Mouse (Mus musculus) liver, adult 2 months (tissue): ENCODE data around the gene Zfp37. TPM values are rescaled to one million over a fixed set of nuclear protein-coding genes. Genes with fewer than 3 reads are reported as not detected.
A peak's percentile ranks its signal among the peaks of the same experiment; 100 is the strongest.

ENCODE experiments used
- DNase-seq: peaks from one replicate; pipeline ENCODE4 v3.0.0-alpha.2; 2011; ENCODE audit warnings: low read depth, low spot score; ENCODE audit errors: extremely low read depth
- H3K27ac ChIP-seq: fragments of 200-500 bp; replicated peaks from 2 replicates; pipeline ENCODE4 v1.5.1; 2012; ENCODE audit warnings: low read depth, mild to moderate bottlenecking, control low read depth, inconsistent platforms, low read length; ENCODE audit not compliant: insufficient read depth
- H3K27me3 ChIP-seq: fragments of 200-500 bp; 2 replicates; pipeline ENCODE4 v1.6.1; 2012; ENCODE audit warnings: mild to moderate bottlenecking, moderate library complexity, low read length, inconsistent platforms; ENCODE audit not compliant: control insufficient read depth, insufficient read depth
- H3K36me3 ChIP-seq: fragments of 200-500 bp; 2 replicates; pipeline ENCODE4 v1.6.1; 2012; ENCODE audit warnings: low read length, inconsistent platforms; ENCODE audit not compliant: control insufficient read depth, insufficient read depth
- H3K4me1 ChIP-seq: fragments of 200-500 bp; 2 replicates; pipeline ENCODE4 v1.6.1; 2011; ENCODE audit warnings: low read length; ENCODE audit not compliant: control insufficient read depth, insufficient read depth
- H3K4me3 ChIP-seq: fragments of 200-500 bp; 2 replicates; pipeline ENCODE4 v1.5.1; 2011; ENCODE audit warnings: low read depth, mild to moderate bottlenecking, control low read depth, low read length, moderate library complexity; ENCODE audit not compliant: insufficient read depth
- H3K79me2 ChIP-seq: fragments of 200-500 bp; 2 replicates; pipeline ENCODE4 v1.6.1; 2012; ENCODE audit warnings: inconsistent platforms, mild to moderate bottlenecking, low read length, moderate library complexity; ENCODE audit not compliant: control insufficient read depth, insufficient read depth
- H3K9ac ChIP-seq: fragments of 200-500 bp; 2 replicates; pipeline ENCODE4 v1.6.1; 2012; ENCODE audit warnings: low read depth, mild to moderate bottlenecking, control low read depth, inconsistent platforms, low read length
- CTCF ChIP-seq: fragments of 200-500 bp; IDR thresholded peaks from 2 replicates; pipeline ENCODE4 v1.5.1; 2011; ENCODE audit warnings: low read depth, low read length, control low read depth
- POLR2A ChIP-seq: fragments of 200-500 bp; IDR thresholded peaks from 2 replicates; pipeline ENCODE4 v1.6.1; 2011; ENCODE audit warnings: low read length, control low read depth; ENCODE audit not compliant: insufficient read depth; ENCODE audit errors: extremely low read depth
- WGBS: fragments of 180-500 bp; shearing (Covaris S2); methylation state at CpG from one replicate; pipeline ENCODE4 v1.1.7; 2018; 5-methylcytosine and 5-hydroxymethylcytosine counted together
- polyA plus RNA-seq: library from polyadenylated mRNA; depleted of rRNA; stranded (reverse); fragments of >200 nt; gene quantifications from 2 replicates; pipeline ENCODE4 v1.2.3, GENCODE M21; 2012; rRNA removed
- total RNA-seq: library from RNA; depleted of rRNA; stranded (reverse); fragments of >200 nt; gene quantifications from 2 replicates; pipeline ENCODE4 v1.2.3, GENCODE M21; 2014; rRNA removed

The Zfp37 gene
- total RNA-seq (0.27 and 0.37 TPM in 2 replicates), polyA plus RNA-seq (0.05 and 0.06 TPM in 2 replicates)

DNA sequence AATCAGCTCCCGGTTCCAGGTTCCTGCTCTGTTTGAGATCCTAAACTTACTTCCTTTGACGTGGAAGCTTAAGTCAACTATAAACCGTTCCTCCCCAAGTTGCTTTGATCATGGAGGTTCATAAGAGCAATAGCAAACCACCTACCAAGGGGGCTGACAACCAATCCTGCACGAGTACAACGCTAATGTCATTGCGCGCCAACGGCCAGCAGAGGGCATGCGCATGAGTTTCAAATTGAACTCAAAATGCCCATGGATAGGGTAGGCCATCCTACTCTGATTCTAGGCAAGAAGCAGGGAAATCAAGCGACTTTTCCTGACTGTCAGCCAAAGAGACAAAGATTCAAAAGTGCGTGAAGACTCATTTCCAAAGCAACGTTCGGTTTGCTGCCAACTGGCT, at the start of gene Zfp37:
Gene Zfp37 (minus strand): TSS at position 279 of the 400 bp plus-strand sequence.
- no peaks in the 10 kb centered on the region for H3K79me2 ChIP-seq

DNA sequence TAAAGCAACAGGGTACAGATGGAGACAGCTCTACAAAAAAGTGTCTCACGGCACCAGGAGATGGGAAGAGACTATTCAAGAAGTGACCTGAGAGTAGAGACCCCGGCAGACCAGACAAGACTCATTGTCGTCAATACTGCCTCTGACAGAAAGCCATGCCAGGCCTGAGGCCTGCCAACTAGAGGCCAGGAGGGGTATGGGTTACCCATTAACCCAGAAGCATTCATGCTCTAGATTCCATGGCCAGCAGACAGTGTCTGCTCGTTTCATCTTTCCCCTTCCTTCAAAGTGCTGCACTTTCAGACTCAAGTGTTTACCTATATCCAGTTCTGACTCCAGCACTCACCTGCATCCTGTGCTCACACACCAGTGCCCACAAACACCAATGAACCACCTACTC, 47.2 kb upstream of the Zfp37 start:
- Histone ChIP-seq H3K9ac (no peak overlapping the region), H3K27ac (no peak overlapping the region), H3K27me3 (no peaks in the 10 kb centered on the region), H3K4me3 (no peak overlapping the region), H3K4me1 (peaks cover 5% of the 10 kb centered on the region), H3K79me2 (no peaks in the 10 kb centered on the region), H3K36me3 (no peaks in the 10 kb centered on the region)
- DNase-seq, result peak; percentile 74
- WGBS, result 32% methylated on average over 4 of the region's 4 CpGs
- TF ChIP-seq CTCF, result peak; percentile 34; the same call in 1 of the 2 replicates
- TF ChIP-seq POLR2A, result no peak

More for the DNA sequence above, at the start of gene Zfp37:
- no peak within 1 kb of the TSS for H3K27ac ChIP-seq
- 77% methylated on average over 13 of the region's 13 CpGs for WGBS
- H3K36me3 ChIP-seq, result no peaks in the 10 kb centered on the region
- TF ChIP-seq CTCF (peak; percentile 50), POLR2A (no peak)
- no peak within 1 kb of the TSS for H3K9ac ChIP-seq
- no peaks in the 10 kb centered on the region for H3K27me3 ChIP-seq
- H3K4me1 ChIP-seq, result no peaks in the 10 kb centered on the region
- no peak within 1 kb of the TSS for H3K4me3 ChIP-seq
- DNase-seq, result no peak

DNA sequence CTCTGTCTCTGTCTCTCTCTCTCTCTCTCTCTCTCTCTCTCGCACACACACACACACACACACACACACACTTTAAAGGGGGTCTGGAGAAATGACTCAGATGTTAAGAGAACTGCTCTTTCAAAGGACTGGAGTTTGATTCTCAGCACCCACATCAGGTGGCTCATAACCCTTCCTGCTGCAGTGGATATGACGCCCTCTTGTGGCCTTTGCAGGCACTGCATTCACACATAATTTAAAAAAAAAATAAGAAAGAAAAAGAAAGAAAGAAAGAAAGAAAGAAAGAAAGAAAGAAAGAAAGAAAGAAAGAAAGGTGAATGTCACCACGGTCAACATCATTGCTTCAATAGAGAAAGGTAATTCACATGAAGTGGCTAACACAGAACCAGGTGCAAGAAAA, 46.4 kb upstream of the Zfp37 start:
- TF ChIP-seq POLR2A (no peak), CTCF (no peak; the same call in 1 of the 2 replicates)

DNA sequence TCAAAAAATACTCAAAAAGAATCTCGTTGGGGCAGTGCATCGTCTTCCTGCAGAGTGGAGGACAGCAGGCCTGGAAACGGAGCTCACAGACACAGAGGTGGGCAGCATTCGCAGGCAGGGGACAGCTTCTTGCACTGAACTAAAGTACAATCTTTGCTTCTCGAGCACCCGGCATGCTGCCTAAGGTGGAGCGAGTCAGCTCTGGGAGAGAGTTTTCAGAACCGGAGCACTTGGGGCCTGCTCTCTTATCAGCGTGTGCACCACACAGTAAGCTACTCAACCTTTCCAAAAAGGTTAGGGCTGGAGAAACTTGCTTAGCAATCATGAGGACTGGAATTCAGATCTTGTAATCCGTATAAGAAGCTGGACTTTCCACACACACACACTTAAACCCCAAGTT, 45.8 kb upstream of the Zfp37 start:
- Histone ChIP-seq H3K4me1 (peaks cover 5% of the 10 kb centered on the region), H3K27ac (no peak overlapping the region), H3K9ac (no peak overlapping the region), H3K36me3 (no peaks in the 10 kb centered on the region), H3K79me2 (no peaks in the 10 kb centered on the region), H3K4me3 (no peak overlapping the region), H3K27me3 (no peaks in the 10 kb centered on the region)
- TF ChIP-seq CTCF, result no peak
- TF ChIP-seq POLR2A, result no peak
- DNase-seq, result no peak
- 94% methylated on average over 10 of the region's 10 CpGs for WGBS

More for the DNA sequence above, 46.4 kb upstream of the Zfp37 start:
- Histone ChIP-seq H3K4me1 (peaks cover 5% of the 10 kb centered on the region), H3K27ac (no peak overlapping the region), H3K27me3 (no peaks in the 10 kb centered on the region), H3K36me3 (no peaks in the 10 kb centered on the region), H3K9ac (no peak overlapping the region), H3K79me2 (no peaks in the 10 kb centered on the region), H3K4me3 (no peak overlapping the region)
- WGBS, result 82% methylated on average over 3 of the region's 3 CpGs
- no peak for DNase-seq

DNA sequence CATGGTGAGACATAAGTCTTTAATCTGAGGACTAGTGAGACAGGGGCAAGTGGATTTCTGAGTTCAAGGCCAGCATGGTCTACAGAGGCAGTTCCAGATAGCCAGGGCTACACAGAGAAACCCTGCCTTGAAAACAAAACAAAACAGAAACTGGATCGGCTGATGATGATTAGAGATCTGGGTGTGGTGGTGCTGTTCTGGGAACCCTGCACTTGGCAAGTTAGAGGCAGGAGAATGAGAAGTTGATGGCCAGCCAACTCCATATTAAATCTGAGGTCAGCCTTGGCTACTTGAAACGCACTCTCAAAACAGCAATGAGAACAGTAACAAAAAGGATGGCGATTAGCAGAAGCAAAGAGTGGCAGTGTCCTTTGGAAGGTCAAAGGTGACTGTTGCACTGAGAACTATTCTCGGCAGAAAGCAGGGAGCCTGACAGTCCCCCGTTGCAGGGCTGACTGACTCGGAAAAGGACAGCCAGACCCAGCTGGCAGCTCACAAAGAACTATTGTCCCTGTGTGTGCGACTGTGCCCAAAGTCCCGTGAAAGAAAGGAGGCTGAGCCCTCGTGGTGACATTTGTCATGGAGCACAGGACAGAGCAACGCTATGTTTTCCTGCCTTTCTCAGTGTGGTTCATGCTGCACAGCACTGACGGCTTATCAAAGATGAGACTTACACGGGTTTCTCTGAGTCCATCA, 44.1 kb upstream of the Zfp37 start:
- TF ChIP-seq POLR2A (no peak), CTCF (no peak)
- H3K27ac ChIP-seq, result peak overlapping the region; percentile 19; the same call in 1 of the 2 replicates
- H3K36me3 ChIP-seq, result no peaks in the 10 kb centered on the region
- H3K27me3 ChIP-seq, result no peaks in the 10 kb centered on the region
- H3K4me3 ChIP-seq, result no peak overlapping the region
- H3K4me1 ChIP-seq, result peaks cover 5% of the 10 kb centered on the region
- WGBS, result 17% methylated on average over 12 of the region's 12 CpGs
- peak overlapping the region; percentile 30; the same call in 1 of the 2 replicates for H3K9ac ChIP-seq
- peak; percentile 34 for DNase-seq
- H3K79me2 ChIP-seq, result no peaks in the 10 kb centered on the region

DNA sequence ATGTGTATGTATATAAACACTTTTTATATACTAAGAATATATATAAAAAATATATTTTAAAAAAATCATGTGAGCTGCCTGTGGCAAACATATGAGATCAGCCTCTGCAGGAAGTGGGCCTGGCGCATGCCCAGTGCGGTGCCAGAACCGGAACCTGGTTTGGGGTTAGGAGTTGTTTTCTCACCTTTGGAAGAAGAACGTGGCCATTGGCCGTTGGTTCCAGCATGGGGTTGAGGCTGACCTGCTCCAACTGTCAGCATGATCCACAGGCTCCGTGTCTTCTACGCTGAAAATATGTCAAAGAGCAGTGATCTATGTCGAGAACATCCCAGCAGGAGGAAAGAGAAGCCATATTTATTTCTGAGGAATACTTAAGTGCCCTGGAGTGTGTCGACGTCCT, 43.1 kb upstream of the Zfp37 start:
- H3K4me3 ChIP-seq, result no peak overlapping the region
- no peak for DNase-seq
- H3K36me3 ChIP-seq, result no peaks in the 10 kb centered on the region
- H3K79me2 ChIP-seq, result no peaks in the 10 kb centered on the region
- no peak overlapping the region for H3K9ac ChIP-seq
- no peak for TF ChIP-seq POLR2A
- TF ChIP-seq CTCF, result no peak
- no peak overlapping the region for H3K27ac ChIP-seq
- H3K27me3 ChIP-seq, result no peaks in the 10 kb centered on the region
- WGBS, result 95% methylated on average over 10 of the region's 10 CpGs
- H3K4me1 ChIP-seq, result peaks cover 5% of the 10 kb centered on the region
